Mouse (Mus musculus): ENCODE results near the gene Lrguk. TPM values are rescaled to one million over a fixed set of nuclear protein-coding genes. Genes with fewer than 3 reads are reported as not detected.
A peak's percentile ranks its signal among the peaks of the same experiment; 100 is the strongest.

Lrguk gene
- total RNA-seq, 2 experiments from 2014 or later = 3.0 to 3.6 TPM

- DNase-seq (ENCODE audit: low spot score in 2 of 2) = peak in 1 of 2 experiments; percentile 34
- intact Hi-C loops (cut with DNase I) = no loop called here
Observed at GRCm38 (mm10) chr6:34129261-34129660, 100.0 kb downstream of the Lrguk start.

DNA sequence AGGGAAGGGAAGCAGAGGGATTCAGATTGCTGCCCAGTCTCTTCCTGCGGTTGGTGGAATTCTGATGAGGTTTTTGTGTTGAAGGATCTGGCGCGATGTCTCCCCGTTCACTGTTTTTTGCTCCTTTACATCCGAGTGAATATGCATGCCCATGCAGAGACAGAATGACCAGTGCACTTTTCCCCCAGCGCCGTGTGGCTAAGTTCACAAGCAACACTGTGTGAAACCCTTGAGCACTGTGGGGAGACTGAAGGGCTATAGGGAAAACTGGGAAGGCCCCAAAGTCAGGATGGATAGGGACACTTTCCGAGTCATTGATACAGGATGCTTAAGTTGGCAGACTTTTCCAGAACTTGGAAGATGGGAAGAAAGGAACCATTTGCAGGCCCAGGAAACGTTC, 103.1 kb downstream of the Lrguk start:
- no peak for DNase-seq (ENCODE audit: low spot score in 2 of 2)
- intact Hi-C loops (cut with DNase I) = no loop called here

- intact Hi-C loops (cut with DNase I) = no loop called here
- DNase-seq (ENCODE audit: low spot score in 2 of 2) = no peak
Observed at GRCm38 (mm10) chr6:34138366-34138765, 109.1 kb downstream of the Lrguk start.

- no peak for DNase-seq (ENCODE audit: low spot score in 2 of 2)
- intact Hi-C loops (cut with DNase I) = no loop called here
Observed at GRCm38 (mm10) chr6:34142931-34143330, 113.7 kb downstream of the Lrguk start.

- DNase-seq (ENCODE audit: low spot score in 2 of 2) = no peak
- intact Hi-C loops (cut with DNase I) = no loop called here
Observed at GRCm38 (mm10) chr6:34146042-34146441, 116.8 kb downstream of the Lrguk start.

GRCm38 (mm10) chr6:34148021-34148420, 118.8 kb downstream of the Lrguk start:
- no peak for DNase-seq (ENCODE audit: low spot score in 2 of 2)
- intact Hi-C loops (cut with DNase I) = no loop called here

GRCm38 (mm10) chr6:34148639-34149038, 119.4 kb downstream of the Lrguk start:
- intact Hi-C loops (cut with DNase I) = no loop called here
- DNase-seq (ENCODE audit: low spot score in 2 of 2) = no peak

DNA sequence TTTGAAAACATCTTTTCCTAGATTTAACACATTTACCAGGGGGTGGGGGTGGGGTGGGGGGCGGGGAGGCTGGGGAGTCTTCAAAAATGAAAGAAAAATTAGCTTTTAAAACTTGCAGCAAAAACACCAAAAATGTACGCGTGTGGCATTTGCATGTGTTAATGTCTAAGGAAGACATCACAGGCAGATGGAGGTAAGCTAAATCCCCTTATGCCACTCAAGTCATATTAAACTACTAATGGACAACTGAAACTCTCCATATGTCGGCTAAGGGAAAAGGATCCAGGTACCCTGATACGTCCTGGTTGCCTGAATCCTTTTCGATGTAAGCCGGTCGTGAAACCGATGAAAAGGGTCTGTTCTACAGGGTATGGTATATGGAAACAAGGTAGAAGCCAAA, 119.8 kb downstream of the Lrguk start:
- intact Hi-C loops (cut with DNase I) = no loop called here
- no peak for DNase-seq (ENCODE audit: low spot score in 2 of 2)

DNA sequence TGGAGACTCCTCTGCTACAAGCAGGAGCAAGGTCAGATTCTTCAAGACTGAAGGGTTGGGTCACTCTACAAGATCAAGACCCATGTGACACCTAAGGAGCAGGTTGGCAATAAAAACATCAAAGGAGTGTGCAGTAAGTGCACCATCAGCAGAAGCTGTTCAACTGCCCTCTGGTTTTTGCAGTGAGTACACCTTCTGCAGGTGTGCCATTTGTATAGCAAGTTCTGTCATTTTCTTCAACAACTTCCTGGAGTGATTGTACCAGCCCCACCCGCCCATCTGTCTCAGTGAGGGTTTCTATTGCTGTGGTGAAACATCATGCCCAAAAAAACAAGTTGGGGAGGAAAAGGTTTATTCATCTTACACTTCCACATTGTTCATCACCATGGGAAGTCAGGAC, 120.6 kb downstream of the Lrguk start:
- intact Hi-C loops (cut with DNase I) = loop anchor here (5.0 kb wide), 1 partner anchor 63 kb away; no protein-coding TSS in a partner anchor
- DNase-seq (ENCODE audit: low spot score in 2 of 2) = no peak

- peak in 1 of 2 experiments; percentile 18 for DNase-seq (ENCODE audit: low spot score in 2 of 2)
- intact Hi-C loops (cut with DNase I) = loop anchor here (1.0 to 5.0 kb wide), 2 partner anchors 66 to 266 kb away; no protein-coding TSS in a partner anchor
Observed at GRCm38 (mm10) chr6:34153069-34154052, 124.1 kb downstream of the Lrguk start.

GRCm38 (mm10) chr6:34154202-34154601, 125.0 kb downstream of the Lrguk start:
- intact Hi-C loops (cut with DNase I) = loop anchor here (1.0 to 5.0 kb wide), 2 partner anchors 67 to 267 kb away; no protein-coding TSS in a partner anchor
- peak; percentile 39 to 94 for DNase-seq (ENCODE audit: low spot score in 2 of 2)

DNA sequence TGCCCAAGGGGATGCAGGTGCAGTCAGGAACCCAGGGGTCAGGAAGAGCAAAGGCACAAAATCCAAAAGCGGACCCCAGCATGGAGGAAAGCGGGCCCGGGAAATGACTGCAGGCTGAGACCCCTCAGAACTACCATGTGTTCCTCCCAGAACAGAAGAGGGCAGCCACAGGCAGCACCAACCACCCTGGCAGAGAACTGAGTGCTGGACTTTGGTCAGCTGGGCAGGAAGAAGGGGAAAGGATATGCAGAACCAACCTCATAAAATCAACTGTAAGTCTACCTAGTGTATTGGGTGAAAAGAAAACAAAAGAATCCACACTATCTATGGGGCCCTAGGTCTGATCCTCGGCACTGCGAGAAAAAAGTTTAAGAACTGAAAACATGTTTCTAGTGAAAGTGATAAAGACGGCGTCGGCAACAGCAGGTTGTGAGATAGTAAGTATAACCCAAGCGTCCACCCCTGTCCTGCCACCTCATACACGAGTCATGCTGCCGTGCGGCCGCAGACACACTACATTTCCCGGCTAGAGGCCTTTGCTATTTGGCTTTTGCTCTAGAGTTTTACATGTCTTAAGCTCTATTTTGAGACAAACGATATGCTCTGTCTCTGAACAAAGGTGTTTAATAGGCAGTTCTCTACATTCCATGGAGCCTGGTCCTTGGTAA, 126.0 kb downstream of the Lrguk start:
- no peak for DNase-seq (ENCODE audit: low spot score in 2 of 2)
- intact Hi-C loops (cut with DNase I) = no loop called here

DNA sequence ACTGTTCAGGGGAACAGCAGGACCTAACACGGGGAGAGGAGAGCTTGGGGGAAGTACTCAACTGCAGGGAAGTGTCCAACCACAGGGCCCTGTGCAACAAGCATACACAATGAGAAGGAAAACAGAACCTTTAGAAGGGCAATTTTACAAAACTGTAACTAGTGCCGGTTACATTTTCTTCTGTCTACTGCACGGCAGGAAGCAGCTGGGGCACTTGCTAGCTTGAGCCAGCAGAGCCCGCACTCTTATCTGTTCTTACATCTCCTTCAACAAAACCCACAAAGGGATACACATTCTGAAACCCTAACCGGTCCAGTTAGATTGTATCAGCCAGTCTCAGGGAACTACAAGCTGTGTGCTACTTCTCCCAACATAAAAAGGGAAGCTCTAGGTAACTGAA, 126.8 kb downstream of the Lrguk start:
- no peak for DNase-seq (ENCODE audit: low spot score in 2 of 2)
- intact Hi-C loops (cut with DNase I) = no loop called here

- DNase-seq (ENCODE audit: low spot score in 2 of 2) = no peak
- intact Hi-C loops (cut with DNase I) = no loop called here
Observed at GRCm38 (mm10) chr6:34156841-34157748, 127.8 kb downstream of the Lrguk start.

- intact Hi-C loops (cut with DNase I) = no loop called here
- DNase-seq (ENCODE audit: low spot score in 2 of 2) = no peak
Observed at GRCm38 (mm10) chr6:34159998-34160815, 131.0 kb downstream of the Lrguk start.

DNA sequence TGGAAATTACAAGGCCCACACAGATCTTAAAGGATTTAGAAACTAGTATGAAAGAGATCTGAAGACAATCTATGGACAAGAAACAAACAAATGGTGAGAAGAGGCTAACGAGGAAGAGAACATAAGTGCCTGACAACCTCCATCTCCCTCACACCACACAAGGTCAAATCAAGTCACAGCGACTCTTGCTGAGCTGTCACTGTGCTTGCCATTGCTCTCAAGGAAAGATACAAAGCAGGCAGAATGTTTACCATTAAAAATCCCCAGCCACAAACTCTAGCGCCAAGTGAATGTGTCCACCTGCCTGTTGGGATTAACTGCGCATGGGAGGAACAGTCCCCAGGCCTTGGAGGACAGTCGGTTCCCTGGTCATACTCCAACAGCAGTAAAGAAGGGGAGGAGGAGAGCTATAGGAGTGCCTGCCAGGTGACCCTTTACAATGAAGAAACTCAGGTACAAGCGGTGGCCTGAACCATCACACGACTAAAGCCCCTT, 131.6 kb downstream of the Lrguk start:
- DNase-seq (ENCODE audit: low spot score in 2 of 2) = no peak
- intact Hi-C loops (cut with DNase I) = no loop called here

DNA sequence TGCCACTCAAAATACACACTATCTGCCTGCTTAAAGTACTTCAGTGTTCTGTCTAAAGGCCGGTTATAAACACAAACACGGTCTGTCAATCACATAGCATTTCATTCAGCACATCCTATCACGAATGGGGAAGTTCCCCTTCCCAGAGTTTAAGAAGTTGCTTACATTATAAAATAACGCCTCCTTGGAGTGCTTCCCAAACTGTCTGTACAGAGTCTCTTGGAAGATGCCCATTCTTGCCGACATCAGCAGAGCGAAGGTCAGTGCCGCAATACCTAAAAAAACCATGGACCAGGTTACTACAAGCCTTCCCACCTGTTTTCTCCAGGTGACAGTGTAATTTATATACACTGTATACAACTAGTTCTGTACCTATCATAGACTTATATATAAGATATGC, 132.3 kb downstream of the Lrguk start:
- no peak for DNase-seq (ENCODE audit: low spot score in 2 of 2)
- intact Hi-C loops (cut with DNase I) = no loop called here

DNA sequence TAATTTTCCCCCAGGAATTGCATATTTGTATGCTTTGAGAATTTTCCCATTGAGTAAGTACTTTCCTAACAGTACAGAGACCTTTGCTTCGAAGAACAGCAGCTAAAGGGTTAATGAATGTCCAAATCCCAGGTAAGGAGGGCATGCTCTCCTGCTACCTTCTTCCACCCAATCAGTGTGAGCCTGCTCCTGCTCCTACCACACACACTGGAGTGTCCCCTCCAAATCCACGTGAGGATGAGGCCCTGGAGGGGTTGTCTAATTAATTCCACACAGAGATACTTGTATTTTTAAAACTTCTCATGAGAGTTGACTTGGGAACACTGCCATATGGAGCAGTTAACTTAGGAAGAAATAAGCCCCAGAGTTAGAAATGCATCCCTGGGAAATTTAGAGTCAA, 133.4 kb downstream of the Lrguk start:
- intact Hi-C loops (cut with DNase I) = no loop called here
- DNase-seq (ENCODE audit: low spot score in 2 of 2) = no peak

DNA sequence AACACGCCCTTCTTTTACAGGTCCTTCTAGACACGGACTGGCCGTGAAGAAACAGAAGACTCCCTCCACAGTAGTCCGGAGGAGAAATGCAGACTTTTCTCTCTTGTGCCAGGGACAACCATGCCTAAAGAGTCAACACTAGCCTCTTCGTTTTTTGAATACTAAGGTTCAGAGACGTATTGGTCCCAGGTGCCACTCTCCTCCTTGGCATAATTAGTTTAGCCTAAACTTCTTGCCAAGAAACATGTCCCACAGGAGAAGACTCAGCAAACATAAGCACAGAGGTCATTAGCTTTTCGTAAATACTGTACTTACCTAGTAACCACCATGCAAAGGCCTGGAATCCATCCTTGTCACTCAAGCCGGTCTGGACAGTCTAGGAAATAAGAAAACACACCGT, 133.8 kb downstream of the Lrguk start:
- no peak for DNase-seq (ENCODE audit: low spot score in 2 of 2)
- intact Hi-C loops (cut with DNase I) = no loop called here

Data from left cerebral cortex, postnatal 25 days (tissue).